Mouse (Mus musculus): ENCODE results near the gene Gna12. TPM values are rescaled to one million over a fixed set of nuclear protein-coding genes. Genes with fewer than 3 reads are reported as not detected.

The Gna12 gene
- polyA plus RNA-seq, 1 experiment = 34.8 TPM

DNA sequence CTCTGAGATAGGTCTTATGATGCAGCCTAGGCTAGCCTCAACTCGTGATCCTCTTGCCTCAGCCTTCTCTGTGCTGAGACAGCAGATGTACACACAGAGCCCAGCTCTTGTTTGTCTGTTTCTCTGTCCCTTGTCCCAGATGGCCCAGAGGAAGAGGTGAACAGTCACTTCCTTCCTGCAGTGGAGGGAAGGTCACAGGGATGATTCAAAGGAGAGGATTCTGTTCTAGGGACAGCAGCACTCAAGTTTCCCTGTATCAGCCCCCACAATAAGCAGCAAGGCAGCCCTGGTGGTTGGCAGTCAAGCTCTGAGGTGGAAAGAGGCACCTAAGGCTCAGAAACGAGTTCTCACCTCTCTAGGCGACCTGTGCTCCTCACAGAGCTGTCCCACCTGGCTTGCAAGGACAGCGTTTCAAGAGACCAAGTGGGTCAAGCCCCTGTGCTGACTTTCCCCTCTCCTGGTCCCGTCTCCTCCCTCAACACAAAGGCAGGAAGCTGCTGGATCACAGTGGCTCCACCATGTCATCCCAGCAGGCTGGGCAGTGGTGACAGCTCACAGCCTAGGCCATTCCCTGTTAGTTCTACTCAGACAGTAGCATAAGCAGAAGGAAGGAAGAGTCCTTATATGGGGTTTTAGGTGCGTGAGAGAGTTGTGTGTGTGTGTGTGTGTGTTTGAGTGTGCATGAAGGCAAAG, 65.2 kb downstream of the Gna12 start:
- 68% methylated on average over 6 of the region's 6 CpGs for WGBS
- H3K27me3 ChIP-seq (ENCODE audit: control insufficient read depth, insufficient read depth, low read length) = no peaks in the 10 kb centered on the region
- TF ChIP-seq CTCF (IDR thresholded peaks at IDR 0.05; ENCODE audit: extremely low read depth, insufficient read length, insufficient replicate concordance, low read depth, low read length) (no peak), POLR2A (IDR thresholded peaks at IDR 0.05; ENCODE audit: low read depth, low read length) (no peak)
- peaks cover 7% of the 10 kb centered on the region; the same call in 1 of the 2 replicates for H3K36me3 ChIP-seq (ENCODE audit: control insufficient read depth, insufficient read depth, low read length)
- H3K4me3 ChIP-seq (ENCODE audit: low read depth, low read length) = no peak overlapping the region
- H3K4me1 ChIP-seq (ENCODE audit: control insufficient read depth, insufficient read depth, insufficient read length, low read length) = peaks cover 2% of the 10 kb centered on the region; the same call in 1 of the 2 replicates
- peak overlapping the region; percentile 60 for H3K27ac ChIP-seq (ENCODE audit: insufficient read depth, low read depth, low read length)

DNA sequence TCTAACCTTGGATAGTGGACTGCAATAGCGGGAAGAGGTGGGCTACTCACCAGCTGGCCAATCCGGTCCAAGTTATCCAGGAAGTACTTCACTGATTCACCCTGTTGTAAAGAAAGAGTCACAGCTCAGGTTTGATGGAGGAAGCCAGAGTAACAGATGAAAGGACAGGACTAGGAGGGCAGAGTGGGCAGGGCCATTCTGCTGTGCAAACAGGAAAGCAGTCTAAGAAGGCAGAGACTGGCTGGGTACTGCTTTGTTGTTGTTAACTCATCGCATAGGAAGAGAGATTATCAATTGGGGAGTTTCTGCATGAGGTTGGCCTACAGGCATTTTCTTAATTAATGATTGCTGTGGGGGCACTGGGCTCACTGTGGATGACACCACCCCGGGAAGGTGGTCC, 67.7 kb downstream of the Gna12 start:
- TF ChIP-seq CTCF (IDR thresholded peaks at IDR 0.05; ENCODE audit: extremely low read depth, insufficient read length, insufficient replicate concordance, low read depth, low read length) (no peak), POLR2A (IDR thresholded peaks at IDR 0.05; ENCODE audit: low read depth, low read length) (no peak)
- Histone ChIP-seq H3K27me3 (ENCODE audit: control insufficient read depth, insufficient read depth, low read length) (no peaks in the 10 kb centered on the region), H3K4me1 (ENCODE audit: control insufficient read depth, insufficient read depth, insufficient read length, low read length) (no peaks in the 10 kb centered on the region), H3K27ac (ENCODE audit: insufficient read depth, low read depth, low read length) (no peak overlapping the region), H3K4me3 (ENCODE audit: low read depth, low read length) (no peak overlapping the region), H3K36me3 (ENCODE audit: control insufficient read depth, insufficient read depth, low read length) (peaks cover 20% of the 10 kb centered on the region)
- WGBS = 73% methylated on average over 4 of the region's 4 CpGs

DNA sequence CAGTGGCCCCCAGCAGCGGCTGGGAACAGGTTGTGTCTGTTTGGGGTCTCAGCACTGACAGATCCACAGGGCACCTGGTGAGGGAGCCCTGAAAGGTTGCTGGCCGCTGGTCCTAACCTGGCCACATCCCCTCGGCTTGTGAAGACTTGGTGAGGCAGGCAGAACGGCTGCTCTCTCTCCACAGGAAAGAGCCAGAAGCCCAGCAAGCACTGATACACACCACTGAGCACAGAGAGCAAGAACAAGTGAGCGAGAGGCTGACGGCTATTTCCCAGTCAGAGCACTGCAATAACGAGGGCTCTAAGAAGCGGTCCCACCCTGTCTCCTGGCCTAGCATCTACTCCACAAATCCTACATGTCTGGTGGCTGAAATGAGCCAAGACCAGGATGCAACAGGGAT, 71.4 kb downstream of the Gna12 start:
- WGBS = 93% methylated on average over 8 of the region's 8 CpGs
- Histone ChIP-seq H3K27ac (ENCODE audit: insufficient read depth, low read depth, low read length) (no peak overlapping the region), H3K4me3 (ENCODE audit: low read depth, low read length) (no peak overlapping the region), H3K27me3 (ENCODE audit: control insufficient read depth, insufficient read depth, low read length) (no peaks in the 10 kb centered on the region), H3K4me1 (ENCODE audit: control insufficient read depth, insufficient read depth, insufficient read length, low read length) (no peaks in the 10 kb centered on the region), H3K36me3 (ENCODE audit: control insufficient read depth, insufficient read depth, low read length) (peaks cover 20% of the 10 kb centered on the region)
- TF ChIP-seq POLR2A (IDR thresholded peaks at IDR 0.05; ENCODE audit: low read depth, low read length) (no peak), CTCF (IDR thresholded peaks at IDR 0.05; ENCODE audit: extremely low read depth, insufficient read length, insufficient replicate concordance, low read depth, low read length) (no peak)

DNA sequence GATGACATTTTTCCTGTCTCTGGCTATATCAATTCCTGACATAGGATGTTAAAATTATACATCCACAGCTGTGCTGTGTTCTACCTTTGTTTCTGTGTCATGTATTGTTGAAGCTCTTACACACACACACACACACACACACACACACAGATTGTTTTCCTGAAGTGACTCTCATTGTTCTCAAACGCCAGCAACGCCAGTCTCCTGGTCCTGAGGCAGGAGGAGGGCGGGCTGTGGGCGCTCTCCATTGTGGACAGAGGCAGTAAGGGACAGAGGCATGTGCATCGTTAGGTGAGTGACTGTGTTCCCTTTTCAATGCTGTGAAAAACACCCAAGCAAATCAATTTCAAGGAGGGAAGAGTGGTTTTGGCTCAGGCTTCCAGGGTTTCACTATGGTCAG, 77.0 kb downstream of the Gna12 start:
- Histone ChIP-seq H3K4me1 (ENCODE audit: control insufficient read depth, insufficient read depth, insufficient read length, low read length) (peaks cover 11% of the 10 kb centered on the region), H3K27me3 (ENCODE audit: control insufficient read depth, insufficient read depth, low read length) (no peaks in the 10 kb centered on the region), H3K27ac (ENCODE audit: insufficient read depth, low read depth, low read length) (no peak overlapping the region), H3K4me3 (ENCODE audit: low read depth, low read length) (no peak overlapping the region), H3K36me3 (ENCODE audit: control insufficient read depth, insufficient read depth, low read length) (no peaks in the 10 kb centered on the region)
- no peak for TF ChIP-seq POLR2A (IDR thresholded peaks at IDR 0.05; ENCODE audit: low read depth, low read length)
- TF ChIP-seq CTCF (IDR thresholded peaks at IDR 0.05; ENCODE audit: extremely low read depth, insufficient read length, insufficient replicate concordance, low read depth, low read length) = no peak
- 70% methylated on average over 5 of the region's 5 CpGs for WGBS

DNA sequence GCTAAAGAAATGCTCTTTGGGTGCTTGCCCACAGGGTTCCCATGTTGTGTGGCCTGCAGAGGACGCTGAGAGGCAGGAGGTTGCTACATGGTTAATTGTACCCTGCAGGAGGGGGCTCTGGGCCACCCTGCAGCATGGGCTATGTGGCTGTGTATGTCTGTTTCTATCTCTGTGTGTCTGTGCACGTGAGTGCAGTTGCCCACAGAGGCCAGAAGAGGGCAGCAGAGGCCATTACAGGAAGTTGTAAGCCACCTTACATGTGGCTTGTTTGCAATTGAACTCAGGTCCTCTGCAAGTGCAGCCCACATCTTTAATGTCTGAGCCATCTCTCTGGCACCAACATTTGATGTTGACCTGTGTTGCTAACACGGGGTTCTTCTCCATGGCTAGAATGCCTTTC, 77.6 kb downstream of the Gna12 start:
- no peak overlapping the region for H3K27ac ChIP-seq (ENCODE audit: insufficient read depth, low read depth, low read length)
- WGBS = 95% methylated on average over 3 of the region's 3 CpGs

DNA sequence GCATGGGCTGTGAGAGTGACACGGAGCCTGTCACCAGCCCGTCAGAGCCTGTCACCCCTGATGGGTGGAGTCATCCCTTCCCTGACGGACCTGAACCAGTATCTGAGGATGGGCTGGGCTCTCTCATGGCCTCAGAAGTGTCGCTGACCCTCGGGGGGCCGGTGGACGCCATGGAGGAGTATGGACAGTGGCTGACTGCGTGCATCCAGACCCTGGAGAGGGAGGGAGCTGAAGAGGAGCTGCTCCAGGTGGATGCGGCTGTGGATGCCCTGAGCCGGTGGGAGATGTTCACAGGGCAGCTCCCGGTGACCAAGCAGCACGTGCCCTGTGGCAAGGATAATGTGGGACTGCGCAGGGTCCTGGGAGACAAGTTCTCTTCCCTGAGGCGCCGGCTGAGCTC, 78.2 kb downstream of the Gna12 start:
- H3K27me3 ChIP-seq (ENCODE audit: control insufficient read depth, insufficient read depth, low read length) = no peaks in the 10 kb centered on the region
- H3K4me1 ChIP-seq (ENCODE audit: control insufficient read depth, insufficient read depth, insufficient read length, low read length) = peaks cover 11% of the 10 kb centered on the region
- TF ChIP-seq POLR2A (IDR thresholded peaks at IDR 0.05; ENCODE audit: low read depth, low read length) = no peak
- TF ChIP-seq CTCF (IDR thresholded peaks at IDR 0.05; ENCODE audit: extremely low read depth, insufficient read length, insufficient replicate concordance, low read depth, low read length) = no peak
- H3K27ac ChIP-seq (ENCODE audit: insufficient read depth, low read depth, low read length) = no peak overlapping the region
- WGBS = 92% methylated on average over 15 of the region's 15 CpGs
- H3K4me3 ChIP-seq (ENCODE audit: low read depth, low read length) = no peak overlapping the region
- H3K36me3 ChIP-seq (ENCODE audit: control insufficient read depth, insufficient read depth, low read length) = no peaks in the 10 kb centered on the region

More for the DNA sequence above, 77.6 kb downstream of the Gna12 start:
- TF ChIP-seq POLR2A (IDR thresholded peaks at IDR 0.05; ENCODE audit: low read depth, low read length) = no peak
- peak; percentile 32; the same call in 1 of the 2 replicates for TF ChIP-seq CTCF (IDR thresholded peaks at IDR 0.05; ENCODE audit: extremely low read depth, insufficient read length, insufficient replicate concordance, low read depth, low read length)
- H3K36me3 ChIP-seq (ENCODE audit: control insufficient read depth, insufficient read depth, low read length) = no peaks in the 10 kb centered on the region
- no peak overlapping the region for H3K4me3 ChIP-seq (ENCODE audit: low read depth, low read length)
- H3K27me3 ChIP-seq (ENCODE audit: control insufficient read depth, insufficient read depth, low read length) = no peaks in the 10 kb centered on the region
- H3K4me1 ChIP-seq (ENCODE audit: control insufficient read depth, insufficient read depth, insufficient read length, low read length) = peaks cover 11% of the 10 kb centered on the region

DNA sequence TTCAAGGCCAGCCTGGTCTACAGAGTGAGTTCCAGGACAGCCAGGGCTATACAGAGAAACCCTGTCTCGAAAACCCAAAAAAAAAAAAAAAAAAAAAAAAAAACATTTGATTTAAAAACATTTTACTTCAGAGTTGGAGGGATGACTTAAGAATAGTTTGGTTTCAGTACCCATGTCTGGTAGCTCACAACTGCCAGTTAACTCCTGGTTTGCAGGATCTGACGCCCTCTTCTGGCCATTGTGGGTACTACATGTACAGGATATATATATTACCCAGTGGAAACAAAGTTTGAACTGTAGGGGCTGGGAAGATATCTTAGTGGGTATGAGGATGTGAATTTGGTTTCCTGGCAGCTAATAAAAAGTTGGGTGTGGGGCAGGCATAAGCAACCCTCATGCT, 79.3 kb downstream of the Gna12 start:
- Histone ChIP-seq H3K27me3 (ENCODE audit: control insufficient read depth, insufficient read depth, low read length) (no peaks in the 10 kb centered on the region), H3K4me3 (ENCODE audit: low read depth, low read length) (no peak overlapping the region), H3K36me3 (ENCODE audit: control insufficient read depth, insufficient read depth, low read length) (no peaks in the 10 kb centered on the region), H3K4me1 (ENCODE audit: control insufficient read depth, insufficient read depth, insufficient read length, low read length) (peaks cover 11% of the 10 kb centered on the region), H3K27ac (ENCODE audit: insufficient read depth, low read depth, low read length) (no peak overlapping the region)
- WGBS = 0% methylated on average over 1 of the region's 2 CpGs
- TF ChIP-seq POLR2A (IDR thresholded peaks at IDR 0.05; ENCODE audit: low read depth, low read length) (no peak), CTCF (IDR thresholded peaks at IDR 0.05; ENCODE audit: extremely low read depth, insufficient read length, insufficient replicate concordance, low read depth, low read length) (no peak)
